Mouse (Mus musculus) heart, adult 18-20 months (tissue): ENCODE data around the gene Ccdc107. TPM values are rescaled to one million over a fixed set of nuclear protein-coding genes. Genes with fewer than 3 reads are reported as not detected.

Source experiments
- DNase-seq, 2 experiments: peaks; one replicate each; pipeline ENCODE4 v3.0.0; 2021 to 2022; ENCODE audit warnings: mixed read lengths in 1 of 2
- total RNA-seq, 2 experiments: library from RNA; stranded (reverse); gene quantifications; 2 replicates each; pipeline ENCODE4 v1.2.3; 2021

The Ccdc107 gene
- total RNA-seq, 2 experiments from 2014 or later, result 29.2 to 31.7 TPM

GRCm38 (mm10) chr4:43511675-43512454 is 19.2 kb downstream of the Ccdc107 start:
- no peak for DNase-seq

GRCm38 (mm10) chr4:43512653-43513052 is 20.0 kb downstream of the Ccdc107 start:
- DNase-seq, result no peak

- DNase-seq, result no peak
Measured at GRCm38 (mm10) chr4:43513300-43513699, 20.6 kb downstream of the Ccdc107 start.

GRCm38 (mm10) chr4:43513791-43514190 is 21.1 kb downstream of the Ccdc107 start:
- DNase-seq, result no peak

- no peak for DNase-seq
Measured at GRCm38 (mm10) chr4:43515764-43516708, 23.3 kb downstream of the Ccdc107 start.

GRCm38 (mm10) chr4:43519551-43519950 is 26.9 kb downstream of the Ccdc107 start:
- DNase-seq, result no peak

GRCm38 (mm10) chr4:43519956-43520355 is 27.3 kb downstream of the Ccdc107 start:
- DNase-seq, result peak; percentile 88 to 98

GRCm38 (mm10) chr4:43527880-43528279 is 35.2 kb downstream of the Ccdc107 start:
- DNase-seq, result no peak

- DNase-seq, result no peak
Measured at GRCm38 (mm10) chr4:43528487-43528886, 35.8 kb downstream of the Ccdc107 start.

- peak in 1 of 2 experiments; percentile 30 for DNase-seq
Measured at GRCm38 (mm10) chr4:43530081-43530501, 37.4 kb downstream of the Ccdc107 start.

GRCm38 (mm10) chr4:43530581-43530980 is 37.9 kb downstream of the Ccdc107 start:
- DNase-seq, result peak; percentile 71 to 87

- no peak for DNase-seq
Measured at GRCm38 (mm10) chr4:43533270-43533669, 40.6 kb downstream of the Ccdc107 start.

GRCm38 (mm10) chr4:43535628-43536027 is 42.9 kb downstream of the Ccdc107 start:
- no peak for DNase-seq

- DNase-seq, result no peak
Measured at GRCm38 (mm10) chr4:43536031-43536430, 43.3 kb downstream of the Ccdc107 start.

GRCm38 (mm10) chr4:43542044-43542443 is 49.3 kb downstream of the Ccdc107 start:
- no peak for DNase-seq

Other genes with a start within 250 kb of the Ccdc107 start
- gene Atp8b5, start 225.7 kb upstream of the Ccdc107 start, total RNA-seq, result under 1 TPM in 1 of 2 experiments, not detected in 1; 0.07 TPM
- 10 to 100 TPM; 50.5 to 53.9 TPM for gene Rusc2, start 110.9 kb upstream of the Ccdc107 start, total RNA-seq
- under 1 TPM in 1 of 2 experiments, not detected in 1; 0.26 TPM for gene Fam166b, start 63.8 kb upstream of the Ccdc107 start, total RNA-seq
- 10 to 100 TPM; 30.8 to 32.7 TPM for gene Tesk1, start 51.0 kb upstream of the Ccdc107 start, total RNA-seq
- gene Cd72, start 38.3 kb upstream of the Ccdc107 start, total RNA-seq, result 1 to 10 TPM in 1 of 2 experiments, under 1 TPM in 1; 0.82 to 4.7 TPM
- gene Sit1, start 9.2 kb upstream of the Ccdc107 start, total RNA-seq, result 1 to 10 TPM in 1 of 2 experiments, not detected in 1; 1.1 TPM
- gene Arhgef39, start 6.8 kb downstream of the Ccdc107 start, total RNA-seq, result under 1 TPM in 1 of 2 experiments, not detected in 1; 0.64 TPM
- under 1 TPM in 1 of 2 experiments, not detected in 1; 0.36 TPM for gene Car9, start 14.1 kb downstream of the Ccdc107 start, total RNA-seq
- gene Tpm2, start 30.9 kb downstream of the Ccdc107 start, total RNA-seq, result 10 to 100 TPM; 32.1 to 35.2 TPM
- gene Creb3, start 69.4 kb downstream of the Ccdc107 start, total RNA-seq, result 10 to 100 TPM; 38.4 to 52.4 TPM
- 100 to 1,000 TPM in 1 of 2 experiments, 10 to 100 TPM in 1; 98.2 to 111 TPM for gene Tln1, start 69.8 kb downstream of the Ccdc107 start, total RNA-seq
- gene Rgp1, start 85.8 kb downstream of the Ccdc107 start, total RNA-seq, result 10 to 100 TPM; 24.3 to 27.9 TPM
- gene Gba2, start 86.0 kb downstream of the Ccdc107 start, total RNA-seq, result 10 to 100 TPM in 1 of 2 experiments, 1 to 10 TPM in 1; 9.3 to 10.8 TPM
- under 1 TPM in 1 of 2 experiments, not detected in 1; 0.54 TPM for gene Msmp, start 91.6 kb downstream of the Ccdc107 start, total RNA-seq
- 10 to 100 TPM; 39.7 to 42.1 TPM for gene Npr2, start 139.0 kb downstream of the Ccdc107 start, total RNA-seq
- gene Spag8, start 160.7 kb downstream of the Ccdc107 start, total RNA-seq, result not detected
- gene Hint2, start 163.6 kb downstream of the Ccdc107 start, total RNA-seq, result 100 to 1,000 TPM; 163 to 173 TPM
- gene Tmem8b, start 176.1 kb downstream of the Ccdc107 start, total RNA-seq, result 10 to 100 TPM; 20.0 to 21.0 TPM
- gene Fam221b, start 176.2 kb downstream of the Ccdc107 start, total RNA-seq, result under 1 TPM; 0.15 to 0.28 TPM
- gene Olfr70, start 207.9 kb downstream of the Ccdc107 start, total RNA-seq, result not detected
- gene Olfr71, start 217.4 kb downstream of the Ccdc107 start, total RNA-seq, result not detected
- 1 to 10 TPM; 4.2 to 4.9 TPM for gene Hrct1, start 234.3 kb downstream of the Ccdc107 start, total RNA-seq
- 1 to 10 TPM; 3.4 to 4.5 TPM for gene Spaar, start 237.1 kb downstream of the Ccdc107 start, total RNA-seq